Mouse (Mus musculus) brain, embryonic 14.5 days (tissue): Measurements from ENCODE around the gene Il17rb. TPM values are rescaled to one million over a fixed set of nuclear protein-coding genes. Genes with fewer than 3 reads are reported as not detected.
A peak's percentile ranks its signal among the peaks of the same experiment; 100 is the strongest.

Experiments
- DNase-seq: peaks from one replicate; pipeline ENCODE4 v3.0.0-alpha.2; 2011; ENCODE audit warnings: low read depth
- CTCF ChIP-seq: fragments of 200-500 bp; IDR thresholded peaks from 2 replicates; pipeline ENCODE4 v1.5.1; 2012; ENCODE audit warnings: inconsistent platforms, mild to moderate bottlenecking, moderate library complexity, borderline replicate concordance; ENCODE audit not compliant: insufficient read depth, insufficient read length; ENCODE audit errors: extremely low read depth
- POLR2A ChIP-seq: fragments of 200-500 bp; IDR thresholded peaks from 2 replicates; pipeline ENCODE4 v1.6.1; 2012; ENCODE audit warnings: mild to moderate bottlenecking, inconsistent platforms, borderline replicate concordance; ENCODE audit not compliant: poor library complexity, insufficient read depth, insufficient read length, severe bottlenecking; ENCODE audit errors: extremely low read depth
- polyA plus RNA-seq: library from polyadenylated mRNA; depleted of rRNA; stranded (reverse); fragments of >200 nt; gene quantifications from 2 replicates; pipeline ENCODE4 v1.2.3, GENCODE M21; 2012; rRNA removed

The Il17rb gene
- polyA plus RNA-seq, 1 experiment, result 0.60 TPM

DNA sequence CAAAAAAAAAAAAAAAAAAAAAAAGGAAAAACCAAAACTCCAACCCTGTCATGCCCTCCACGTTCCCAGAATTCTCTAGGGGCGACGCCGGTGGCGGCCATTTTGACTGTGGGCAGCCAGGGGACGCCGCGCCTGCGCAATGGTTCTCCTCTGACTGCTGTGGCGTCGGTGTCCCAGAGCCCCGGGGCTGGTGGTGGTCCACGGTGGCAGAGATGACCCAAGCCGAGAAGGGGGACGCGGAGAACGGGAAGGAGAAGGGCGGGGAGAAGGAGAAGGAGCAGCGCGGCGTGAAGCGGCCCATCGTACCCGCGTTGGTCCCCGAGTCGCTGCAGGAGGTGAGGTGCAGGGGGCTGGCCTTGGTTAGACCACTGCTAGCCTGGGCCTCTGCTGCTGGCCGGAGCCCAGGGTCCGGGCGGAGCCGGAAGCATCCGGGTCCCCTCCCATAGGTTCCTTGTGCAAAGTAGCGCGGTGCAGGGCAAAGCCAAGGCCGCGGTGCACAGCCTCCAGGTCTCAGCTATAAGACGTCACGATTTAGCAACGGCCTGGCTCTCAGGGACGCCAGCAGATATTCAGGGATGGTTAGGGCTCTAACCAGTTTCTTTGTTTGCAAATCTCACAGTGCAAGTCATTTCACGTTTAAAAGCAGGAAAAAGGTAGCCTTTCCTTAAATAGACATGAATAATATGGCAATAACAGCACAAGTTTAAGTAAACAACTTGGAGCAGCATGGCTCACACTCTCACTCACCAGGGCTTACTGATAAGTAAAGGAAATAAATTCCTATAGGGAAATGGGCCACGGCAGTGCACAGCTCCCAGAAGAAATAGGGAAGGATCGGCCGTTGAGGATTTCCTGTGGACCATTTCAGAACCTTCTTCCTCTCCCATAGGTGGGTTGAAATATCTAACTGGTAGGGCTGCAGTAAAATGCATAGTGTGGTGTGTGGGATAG is 30.2 kb downstream of the Il17rb start, which contains the start of gene Actr8:
Actr8 (plus strand) TSS at position 84 of the 951 bp plus-strand sequence.
- TF ChIP-seq POLR2A (peak; percentile 35; the same call in 1 of the 2 replicates), CTCF (no peak)
- DNase-seq, result peak; percentile 96

DNA sequence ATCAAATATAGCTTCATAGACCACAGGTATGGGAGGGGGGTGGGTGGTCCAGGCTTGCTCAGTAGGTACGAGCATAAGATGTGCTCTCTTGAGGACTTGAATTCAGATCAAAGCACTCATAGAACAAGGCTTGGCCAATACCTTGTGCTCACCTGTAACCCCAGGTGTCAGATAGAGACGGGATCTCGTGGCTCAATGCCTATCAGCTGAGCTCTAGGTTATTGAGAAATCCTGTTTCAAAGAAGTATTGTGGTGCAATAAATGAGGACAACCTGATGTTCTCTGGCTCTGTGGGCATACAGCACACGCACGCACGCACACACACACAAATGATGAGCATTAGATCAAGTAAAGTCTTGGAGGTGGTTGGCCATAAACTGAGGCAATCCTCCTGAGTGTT is 31.8 kb downstream of the Il17rb start:
- TF ChIP-seq POLR2A, result no peak
- no peak for TF ChIP-seq CTCF

DNA sequence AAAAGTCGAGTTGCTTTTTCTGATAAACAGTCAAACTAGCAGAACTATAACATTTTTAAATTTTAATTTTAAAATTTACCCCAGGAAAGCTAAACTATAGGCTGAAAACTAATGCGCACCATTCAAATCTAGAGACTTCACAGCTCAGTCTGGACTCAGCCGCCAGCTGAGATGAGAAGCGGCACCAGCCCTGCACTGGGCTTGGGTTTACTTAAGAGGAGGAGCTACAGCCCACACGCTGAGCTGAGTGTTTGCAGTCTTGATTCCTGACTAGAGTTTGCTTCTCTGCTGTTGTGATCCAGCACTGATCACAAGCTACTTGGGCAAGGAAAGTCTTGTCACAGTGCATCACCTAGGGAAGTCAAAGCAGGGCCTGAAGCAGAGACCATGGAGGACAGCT is 36.7 kb downstream of the Il17rb start:
- no peak for TF ChIP-seq POLR2A
- TF ChIP-seq CTCF, result no peak
- no peak for DNase-seq

More for the DNA sequence above, 31.8 kb downstream of the Il17rb start:
- DNase-seq, result no peak

DNA sequence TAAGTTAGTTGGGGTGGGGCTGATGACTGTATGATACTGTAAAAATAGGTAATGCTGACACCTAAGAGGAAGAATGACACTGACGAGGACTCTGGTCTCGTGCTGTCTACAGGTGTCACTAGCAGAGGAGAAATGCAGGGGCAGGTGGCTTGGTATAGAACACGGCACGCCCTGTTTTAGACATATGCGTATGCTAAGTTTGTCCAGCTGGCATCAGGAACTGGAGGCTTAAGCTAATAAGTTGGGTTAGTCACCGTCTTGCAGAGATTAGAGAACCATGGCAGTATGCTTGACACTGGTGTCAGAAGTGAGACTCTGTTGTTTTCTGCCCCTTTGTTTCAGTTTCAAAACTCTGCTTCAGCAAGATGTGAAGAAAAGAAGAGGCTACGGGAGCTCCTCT is 37.2 kb downstream of the Il17rb start:
- no peak for DNase-seq
- TF ChIP-seq POLR2A (no peak), CTCF (no peak)

DNA sequence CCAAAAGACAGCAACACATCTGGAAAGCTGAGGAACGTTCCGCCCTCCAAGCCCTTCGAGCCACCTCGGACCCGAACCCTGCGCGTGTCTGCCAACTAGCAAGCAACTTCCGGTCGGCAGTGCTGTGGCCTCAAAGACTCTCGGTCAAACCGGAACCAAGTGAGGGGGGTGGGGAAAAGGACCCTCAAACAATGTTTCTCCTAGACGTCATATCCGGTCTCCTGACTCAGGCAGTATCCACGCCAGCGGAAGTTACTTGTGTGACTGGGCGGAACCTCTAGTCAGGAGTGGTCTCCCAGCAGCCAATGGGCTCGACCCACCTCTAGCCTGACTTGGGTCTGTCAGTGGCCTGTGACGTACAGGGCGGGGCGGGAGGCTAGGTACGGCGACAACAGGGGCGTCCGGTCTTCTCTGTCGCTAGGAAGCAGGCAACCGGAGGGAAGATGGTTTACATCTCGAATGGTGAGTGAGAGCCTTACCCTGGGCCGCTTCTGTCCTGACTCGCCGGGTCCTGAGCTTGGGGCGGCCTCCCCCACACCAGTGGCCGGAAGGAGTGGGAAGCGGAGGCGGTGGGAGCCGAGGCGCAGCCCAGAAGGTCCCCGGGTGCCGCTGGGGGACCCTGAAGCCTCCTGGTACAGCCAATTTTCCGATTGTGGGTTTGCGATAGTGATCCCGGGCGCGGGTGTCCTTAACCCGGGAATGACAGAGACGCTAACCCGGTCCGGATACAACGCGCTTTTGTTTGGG is 40.4 kb downstream of the Il17rb start, which contains the start of gene Selenok:
Selenok (plus strand) TSS at position 234 of the 747 bp plus-strand sequence.
- TF ChIP-seq CTCF, result no peak
- TF ChIP-seq POLR2A, result peak; percentile 34; the same call in 1 of the 2 replicates
- DNase-seq, result peak; percentile 100

DNA sequence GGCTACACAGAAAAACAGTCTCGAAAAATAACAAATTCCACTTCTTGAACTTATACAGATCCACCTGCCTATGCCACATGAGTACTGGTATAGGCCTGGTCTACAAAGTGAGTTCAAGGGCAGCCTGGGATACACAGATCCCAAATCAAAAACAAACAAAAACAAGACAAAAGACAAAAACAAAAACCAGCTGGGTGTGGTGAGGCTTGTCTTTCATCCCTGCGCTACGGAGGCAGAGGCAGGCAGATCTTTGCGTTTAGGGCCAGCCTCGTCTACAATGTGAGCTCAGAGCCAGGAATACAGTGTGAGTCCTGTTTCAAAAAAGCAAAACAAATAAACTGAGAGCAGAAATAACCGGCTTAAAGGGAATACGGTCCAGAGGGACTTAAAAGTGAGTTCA is 41.1 kb downstream of the Il17rb start:
- no peak for TF ChIP-seq CTCF
- TF ChIP-seq POLR2A, result no peak
- no peak for DNase-seq

DNA sequence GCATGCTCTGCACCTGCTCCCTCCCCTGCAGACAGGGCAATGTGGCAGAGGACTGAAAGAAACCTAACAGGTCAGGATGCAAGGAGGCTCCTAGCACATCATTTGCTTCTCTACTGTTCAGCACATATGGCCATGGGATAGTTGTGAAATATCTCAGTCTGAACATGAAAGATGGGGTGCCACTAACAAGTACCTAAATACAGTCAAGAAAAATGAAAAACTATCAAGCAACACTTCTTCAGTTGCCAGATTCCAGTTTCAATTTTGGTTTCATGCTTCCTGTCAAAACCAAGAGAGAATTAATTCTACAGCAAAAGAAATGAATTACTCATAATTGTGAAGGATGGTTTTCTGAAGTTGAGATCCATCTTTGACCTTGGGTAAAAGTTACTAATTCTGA is 51.3 kb downstream of the Il17rb start:
- TF ChIP-seq CTCF, result no peak
- TF ChIP-seq POLR2A, result no peak
- no peak for DNase-seq

DNA sequence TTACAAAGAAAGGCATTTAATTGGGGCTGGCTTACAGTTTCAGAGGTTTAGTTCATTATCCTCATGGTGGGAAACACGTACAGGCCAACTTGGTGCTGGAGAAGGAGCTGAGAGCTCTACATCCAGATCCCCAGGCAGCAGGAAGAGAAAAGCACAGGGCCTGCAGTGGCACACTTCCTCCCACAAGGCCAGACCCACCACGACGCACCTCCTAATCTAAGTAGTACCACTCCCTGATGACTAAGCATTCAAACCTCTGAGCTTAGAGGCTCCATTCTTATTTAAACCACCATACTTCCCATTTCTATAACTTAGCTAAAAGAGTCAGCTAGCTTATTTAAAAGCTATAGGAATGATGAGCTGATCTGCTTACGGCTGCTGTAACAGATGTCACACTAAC is 57.9 kb downstream of the Il17rb start:
- TF ChIP-seq POLR2A (no peak), CTCF (no peak)
- DNase-seq, result no peak

DNA sequence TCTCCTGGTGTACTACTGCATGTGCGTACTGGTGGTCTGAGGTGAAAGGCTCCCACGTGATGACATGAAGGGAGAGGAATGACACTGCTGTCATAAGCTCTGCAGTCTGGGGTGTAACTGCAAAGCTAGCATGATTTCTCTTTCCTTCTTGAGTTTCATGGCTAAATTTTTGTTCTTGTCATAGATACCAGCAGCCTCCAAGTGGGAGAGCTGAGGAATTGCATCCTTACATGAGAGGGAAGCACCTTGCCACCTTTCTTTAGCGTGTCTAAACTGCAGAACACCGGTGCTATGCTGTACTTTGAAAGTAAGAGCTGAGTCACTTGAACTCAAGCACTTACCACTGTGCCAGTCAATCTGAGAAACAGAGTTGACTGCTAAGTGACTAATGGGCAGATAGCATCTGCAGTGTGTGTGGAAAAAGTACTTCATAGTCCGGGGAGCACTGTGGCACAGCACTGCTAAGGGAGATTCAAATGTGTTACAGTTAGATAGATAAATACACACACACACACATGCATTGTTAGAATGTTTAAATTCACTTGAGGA is 61.9 kb downstream of the Il17rb start:
- no peak for DNase-seq

More for the DNA sequence above, 61.9 kb downstream of the Il17rb start:
- TF ChIP-seq CTCF (no peak), POLR2A (no peak)

Other genes with a start within 250 kb of the Il17rb start
- gene Selenok, start 40.6 kb downstream of the Il17rb start, polyA plus RNA-seq, result 150 and 158 TPM in 2 replicates
- gene Actr8, start 30.6 kb downstream of the Il17rb start, polyA plus RNA-seq, result 49.4 and 59.5 TPM in 2 replicates
- gene Chdh, start 127 bp upstream of the Il17rb start, polyA plus RNA-seq, result 0.26 and 0.51 TPM in 2 replicates